Mouse (Mus musculus): Measurements from ENCODE around the gene Cnnm4.

DNA sequence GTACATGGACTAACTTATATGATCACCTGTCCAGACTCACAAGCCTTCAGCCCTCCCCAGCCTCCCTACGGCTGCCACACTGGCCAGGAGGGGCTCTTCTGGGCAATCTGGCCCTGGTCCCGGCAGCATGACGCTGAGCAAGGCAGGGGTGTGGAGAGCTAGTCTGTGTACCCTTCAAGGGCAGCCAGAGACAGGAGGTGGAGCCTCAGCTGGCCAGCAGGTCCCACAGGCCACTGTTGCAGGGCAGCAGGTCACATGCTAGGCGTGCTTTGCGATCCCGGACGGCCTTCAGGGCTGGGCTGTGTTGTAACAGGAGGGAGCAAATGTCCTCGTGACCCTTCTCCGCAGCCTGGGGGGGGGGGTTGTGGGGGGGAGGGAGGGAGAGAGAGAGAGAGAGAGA, 67.8 kb downstream of the Cnnm4 start, which contains the start of gene Gm42417:
- TF ChIP-seq ZC3H11A (IDR thresholded peaks at IDR 0.05; ENCODE audit: borderline replicate concordance, low read depth, low read length) = no peak
- TF ChIP-seq ZNF384 (IDR thresholded peaks at IDR 0.05; ENCODE audit: low read depth, low read length) = no peak
- no peak for TF ChIP-seq CHD2 (IDR thresholded peaks at IDR 0.05; ENCODE audit: low read depth, low read length)
- TF ChIP-seq HCFC1 (IDR thresholded peaks at IDR 0.05; ENCODE audit: borderline replicate concordance, insufficient read depth, low read length) = no peak
- TF ChIP-seq MAFK (IDR thresholded peaks at IDR 0.05; ENCODE audit: insufficient read depth, low read depth, low read length) = no peak

Measured in ES-E14 (cell line).